Mouse (Mus musculus): ENCODE results near the gene Fbn1.

The Fbn1 gene

GRCm38 (mm10) chr2:125404509-125405105 lies 103.2 kb downstream of the Fbn1 start:
- no peaks in the 10 kb centered on the region for H3K36me3 ChIP-seq (ENCODE audit: control insufficient read depth, insufficient read depth, low read length, poor library complexity, severe bottlenecking)
- DNase-seq (ENCODE audit: low read depth, low spot score) = no peak
- no peaks in the 10 kb centered on the region for H3K27me3 ChIP-seq (ENCODE audit: control insufficient read depth, insufficient read depth, low read length, poor library complexity, severe bottlenecking)

- Histone ChIP-seq H3K36me3 (ENCODE audit: control insufficient read depth, insufficient read depth, low read length, poor library complexity, severe bottlenecking) (no peaks in the 10 kb centered on the region), H3K27me3 (ENCODE audit: control insufficient read depth, insufficient read depth, low read length, poor library complexity, severe bottlenecking) (no peaks in the 10 kb centered on the region)
- DNase-seq (ENCODE audit: low read depth, low spot score) = no peak
These were observed 105.5 kb downstream of the Fbn1 start for GRCm38 (mm10) chr2:125402276-125402675.

- DNase-seq (ENCODE audit: low read depth, low spot score) = no peak
- Histone ChIP-seq H3K27me3 (ENCODE audit: control insufficient read depth, insufficient read depth, low read length, poor library complexity, severe bottlenecking) (no peaks in the 10 kb centered on the region), H3K36me3 (ENCODE audit: control insufficient read depth, insufficient read depth, low read length, poor library complexity, severe bottlenecking) (no peaks in the 10 kb centered on the region)
These were observed 107.7 kb downstream of the Fbn1 start for GRCm38 (mm10) chr2:125400121-125400520.

- Histone ChIP-seq H3K27me3 (ENCODE audit: control insufficient read depth, insufficient read depth, low read length, poor library complexity, severe bottlenecking) (no peaks in the 10 kb centered on the region), H3K36me3 (ENCODE audit: control insufficient read depth, insufficient read depth, low read length, poor library complexity, severe bottlenecking) (no peaks in the 10 kb centered on the region)
- DNase-seq (ENCODE audit: low read depth, low spot score) = no peak
These were observed 110.0 kb downstream of the Fbn1 start for GRCm38 (mm10) chr2:125397796-125398195.

- Histone ChIP-seq H3K27me3 (ENCODE audit: control insufficient read depth, insufficient read depth, low read length, poor library complexity, severe bottlenecking) (no peaks in the 10 kb centered on the region), H3K36me3 (ENCODE audit: control insufficient read depth, insufficient read depth, low read length, poor library complexity, severe bottlenecking) (no peaks in the 10 kb centered on the region)
- DNase-seq (ENCODE audit: low read depth, low spot score) = no peak
These were observed 113.2 kb downstream of the Fbn1 start for GRCm38 (mm10) chr2:125394428-125395101.

- Histone ChIP-seq H3K36me3 (ENCODE audit: control insufficient read depth, insufficient read depth, low read length, poor library complexity, severe bottlenecking) (no peaks in the 10 kb centered on the region), H3K27me3 (ENCODE audit: control insufficient read depth, insufficient read depth, low read length, poor library complexity, severe bottlenecking) (no peaks in the 10 kb centered on the region)
- DNase-seq (ENCODE audit: low read depth, low spot score) = no peak
These were observed 116.2 kb downstream of the Fbn1 start for GRCm38 (mm10) chr2:125391582-125391981.

GRCm38 (mm10) chr2:125389796-125390195 lies 118.0 kb downstream of the Fbn1 start:
- no peaks in the 10 kb centered on the region for H3K36me3 ChIP-seq (ENCODE audit: control insufficient read depth, insufficient read depth, low read length, poor library complexity, severe bottlenecking)
- H3K27me3 ChIP-seq (ENCODE audit: control insufficient read depth, insufficient read depth, low read length, poor library complexity, severe bottlenecking) = no peaks in the 10 kb centered on the region
- DNase-seq (ENCODE audit: low read depth, low spot score) = no peak

GRCm38 (mm10) chr2:125386221-125386965 lies 121.4 kb downstream of the Fbn1 start:
- DNase-seq (ENCODE audit: low read depth, low spot score) = no peak
- Histone ChIP-seq H3K27me3 (ENCODE audit: control insufficient read depth, insufficient read depth, low read length, poor library complexity, severe bottlenecking) (no peaks in the 10 kb centered on the region), H3K36me3 (ENCODE audit: control insufficient read depth, insufficient read depth, low read length, poor library complexity, severe bottlenecking) (no peaks in the 10 kb centered on the region)

- Histone ChIP-seq H3K36me3 (ENCODE audit: control insufficient read depth, insufficient read depth, low read length, poor library complexity, severe bottlenecking) (no peaks in the 10 kb centered on the region), H3K27me3 (ENCODE audit: control insufficient read depth, insufficient read depth, low read length, poor library complexity, severe bottlenecking) (no peaks in the 10 kb centered on the region)
- no peak for DNase-seq (ENCODE audit: low read depth, low spot score)
These were observed 122.9 kb downstream of the Fbn1 start for GRCm38 (mm10) chr2:125384941-125385340.

GRCm38 (mm10) chr2:125384415-125384814 lies 123.4 kb downstream of the Fbn1 start:
- DNase-seq (ENCODE audit: low read depth, low spot score) = no peak
- H3K27me3 ChIP-seq (ENCODE audit: control insufficient read depth, insufficient read depth, low read length, poor library complexity, severe bottlenecking) = no peaks in the 10 kb centered on the region
- no peaks in the 10 kb centered on the region for H3K36me3 ChIP-seq (ENCODE audit: control insufficient read depth, insufficient read depth, low read length, poor library complexity, severe bottlenecking)

GRCm38 (mm10) chr2:125383273-125383641 lies 124.5 kb downstream of the Fbn1 start:
- H3K36me3 ChIP-seq (ENCODE audit: control insufficient read depth, insufficient read depth, low read length, poor library complexity, severe bottlenecking) = no peaks in the 10 kb centered on the region
- no peaks in the 10 kb centered on the region for H3K27me3 ChIP-seq (ENCODE audit: control insufficient read depth, insufficient read depth, low read length, poor library complexity, severe bottlenecking)
- DNase-seq (ENCODE audit: low read depth, low spot score) = no peak

- H3K27me3 ChIP-seq (ENCODE audit: control insufficient read depth, insufficient read depth, low read length, poor library complexity, severe bottlenecking) = no peaks in the 10 kb centered on the region
- DNase-seq (ENCODE audit: low read depth, low spot score) = no peak
- no peaks in the 10 kb centered on the region for H3K36me3 ChIP-seq (ENCODE audit: control insufficient read depth, insufficient read depth, low read length, poor library complexity, severe bottlenecking)
These were observed 125.0 kb downstream of the Fbn1 start for GRCm38 (mm10) chr2:125382613-125383272.

- DNase-seq (ENCODE audit: low read depth, low spot score) = no peak
- no peaks in the 10 kb centered on the region for H3K27me3 ChIP-seq (ENCODE audit: control insufficient read depth, insufficient read depth, low read length, poor library complexity, severe bottlenecking)
- H3K36me3 ChIP-seq (ENCODE audit: control insufficient read depth, insufficient read depth, low read length, poor library complexity, severe bottlenecking) = no peaks in the 10 kb centered on the region
These were observed 127.7 kb downstream of the Fbn1 start for GRCm38 (mm10) chr2:125380086-125380485.

- DNase-seq (ENCODE audit: low read depth, low spot score) = no peak
- no peaks in the 10 kb centered on the region for H3K36me3 ChIP-seq (ENCODE audit: control insufficient read depth, insufficient read depth, low read length, poor library complexity, severe bottlenecking)
- no peaks in the 10 kb centered on the region for H3K27me3 ChIP-seq (ENCODE audit: control insufficient read depth, insufficient read depth, low read length, poor library complexity, severe bottlenecking)
These were observed 128.6 kb downstream of the Fbn1 start for GRCm38 (mm10) chr2:125379206-125379605.

GRCm38 (mm10) chr2:125375926-125376325 lies 131.9 kb downstream of the Fbn1 start:
- no peak for DNase-seq (ENCODE audit: low read depth, low spot score)
- no peaks in the 10 kb centered on the region for H3K36me3 ChIP-seq (ENCODE audit: control insufficient read depth, insufficient read depth, low read length, poor library complexity, severe bottlenecking)

More at GRCm38 (mm10) chr2:125375926-125376325, 131.9 kb downstream of the Fbn1 start:
- H3K27me3 ChIP-seq (ENCODE audit: control insufficient read depth, insufficient read depth, low read length, poor library complexity, severe bottlenecking) = no peaks in the 10 kb centered on the region
